15 mouse cellular contexts compared by ENCODE assay signal in the genomic region with DNA sequence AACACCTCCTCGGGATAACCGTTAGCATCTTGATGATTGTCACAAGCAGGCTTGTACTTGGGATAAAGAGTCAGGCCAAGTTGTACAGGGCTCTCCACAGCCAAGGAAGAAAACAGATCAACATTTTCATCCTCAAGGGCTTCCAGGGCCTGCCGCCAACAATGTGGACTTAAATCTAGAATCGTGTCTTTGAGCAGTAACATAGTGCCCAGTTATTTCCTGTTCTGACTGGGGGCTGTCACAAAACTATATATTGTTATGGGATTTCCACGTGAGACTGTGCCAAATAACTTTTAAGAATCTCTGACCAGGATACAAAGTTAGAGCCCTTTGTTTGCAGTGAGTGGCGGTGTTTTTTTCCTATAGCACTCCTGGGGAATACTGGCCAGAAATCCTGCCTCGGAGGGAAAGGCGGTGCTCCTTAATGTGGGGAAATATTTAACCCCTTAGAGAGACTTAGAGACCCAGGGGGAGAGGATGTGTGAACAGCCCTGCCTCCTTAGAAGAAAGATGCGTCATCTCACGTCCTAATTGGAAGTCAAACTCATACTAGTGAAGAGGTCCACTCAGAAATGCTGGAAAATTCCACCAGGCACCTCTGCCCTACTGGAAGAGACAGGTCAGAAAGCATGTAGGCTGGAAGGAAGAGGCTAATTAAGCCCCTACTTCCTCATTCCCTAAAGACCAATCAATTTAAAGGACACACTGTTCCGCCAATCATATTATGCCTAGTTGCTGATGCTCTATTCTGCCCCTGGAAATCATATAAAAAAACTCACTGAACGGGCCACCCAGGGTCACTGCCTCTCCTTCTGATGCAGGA. TPM values are rescaled to one million over a fixed set of nuclear protein-coding genes. Genes with fewer than 3 reads are reported as not detected.
DNase-seq lines count a peak whose midpoint lies in the region; ATAC-seq lines count a peak whose summit lies in the region.
"Had no signal": no experiment of that assay in that cellular context is flagged by ENCODE, and none has a peak within 500 bp of the region (broad histone marks: within the 10 kb centered on the region; RNA-seq: fewer than 3 reads in every experiment).

No protein-coding gene starts in this region.

- ATAC-seq in embryonic facial prominence, embryonic 14.5 days (ENCODE audit: low read depth), result no peak
- ATAC-seq: liver, embryonic 12.5 days had no signal

- 0 out of 2 replicates have a peak, but pooled peaks cover 5% of the 10 kb centered on the region for H3K9me3 ChIP-seq in embryonic facial prominence, embryonic 14.5 days (ENCODE audit: control insufficient read depth, low read length)
- H3K9me3 ChIP-seq: hindbrain, embryonic 13.5 days; liver, embryonic 12.5 days had no signal

- no peak overlapping the region for H3K9ac ChIP-seq in embryonic facial prominence, embryonic 14.5 days (ENCODE audit: low read depth, low read length)
- H3K9ac ChIP-seq: hindbrain, embryonic 13.5 days; liver, embryonic 12.5 days; neural tube, embryonic 12.5 days had no signal

- 39% methylated on average over 12 of the region's 12 CpGs for WGBS in embryonic facial prominence, embryonic 14.5 days

- no peak overlapping the region for H3K4me3 ChIP-seq in embryonic facial prominence, embryonic 14.5 days (ENCODE audit: low read depth, low read length)
- H3K4me3 ChIP-seq: hindbrain, embryonic 13.5 days; liver, embryonic 12.5 days; neural tube, embryonic 12.5 days had no signal

- intact Hi-C loops in heart, postnatal 36 days (cut with DNase I), result no loop called here
- intact Hi-C loops in heart, postnatal 10 days (cut with DNase I), result no loop called here

- H3K4me1 ChIP-seq in embryonic facial prominence, embryonic 14.5 days (ENCODE audit: control insufficient read depth, insufficient read depth, low read length), result no peaks in the 10 kb centered on the region; the same call in 1 of the 2 replicates
- H3K4me1 ChIP-seq: hindbrain, embryonic 13.5 days; neural tube, embryonic 12.5 days had no signal

- no peaks in the 10 kb centered on the region for H3K36me3 ChIP-seq in embryonic facial prominence, embryonic 14.5 days (ENCODE audit: control insufficient read depth, insufficient read depth, low read length)
- H3K36me3 ChIP-seq: hindbrain, embryonic 13.5 days; liver, embryonic 12.5 days; neural tube, embryonic 12.5 days had no signal

- 0 out of 2 replicates have a peak overlapping the region, but pooled peaks have one; percentile 33 for H3K27ac ChIP-seq in embryonic facial prominence, embryonic 14.5 days (replicated peaks; ENCODE audit: low read depth, low read length)
- H3K27ac ChIP-seq: hindbrain, embryonic 13.5 days; liver, embryonic 12.5 days; neural tube, embryonic 12.5 days had no signal

- H3K4me2 ChIP-seq in embryonic facial prominence, embryonic 14.5 days (ENCODE audit: low read depth, low read length), result no peak overlapping the region
- H3K4me2 ChIP-seq: hindbrain, embryonic 13.5 days; liver, embryonic 12.5 days; midbrain, embryonic 11.5 days; neural tube, embryonic 12.5 days had no signal

- H3K27me3 ChIP-seq in embryonic facial prominence, embryonic 14.5 days (replicated peaks; ENCODE audit: control insufficient read depth, insufficient read depth, low read length), result no peaks in the 10 kb centered on the region
- H3K27me3 ChIP-seq: hindbrain, embryonic 13.5 days; liver, embryonic 12.5 days; neural tube, embryonic 12.5 days had no signal

- peak; percentile 17 for DNase-seq in heart, adult 8-10 months (ENCODE audit: low spot score)
- no peak for DNase-seq in heart, postnatal 36 days
- DNase-seq in embryonic facial prominence, embryonic 14.5 days (ENCODE audit: low spot score), result peak; percentile 30
- DNase-seq in heart, postnatal 10 days, result peak; percentile 23
- peak; percentile 65 to 75 for DNase-seq in kidney, postnatal 4 days
- no peak for DNase-seq in thymus, postnatal 4 days
- DNase-seq in layer of hippocampus, postnatal 10 days (ENCODE audit: low spot score in 2 of 2), result no peak
- no peak for DNase-seq in cerebellum, adult 18-20 months
- DNase-seq: cerebellum, postnatal 36 days; layer of hippocampus, postnatal 36 days; thymus, postnatal 36 days had no signal

RNA-seq across cellular contexts. Expression of a gene that starts 55.3 kb away (rescaled TPM):
- total RNA-seq in heart, adult 8-10 months (2022), result 10 to 100 TPM; 56.1 to 62.6 (median 60.4) TPM
- total RNA-seq in heart, postnatal 36 days (2021), result 10 to 100 TPM; 59.2 to 60.7 TPM
- 149 and 152 TPM in 2 replicates for polyA plus RNA-seq in embryonic facial prominence, embryonic 14.5 days (2014; fragmentation: Nextera tagmentation; extraction: Ambion mirVana)
- 100 to 1,000 TPM in 1 of 2 experiments, 10 to 100 TPM in 1; 89.4 to 102 TPM for total RNA-seq in heart, postnatal 10 days (2021)
- total RNA-seq in layer of hippocampus, postnatal 10 days (2021), result 10 to 100 TPM; 65.5 to 75.3 TPM

Comparison
In these comparisons a context has a peak if more than half of its experiments do, and no peak if none do; other contexts are left out.
1. DNase-seq: peak in heart, adult 8-10 months (single experiment), embryonic facial prominence, embryonic 14.5 days (single experiment), heart, postnatal 10 days (2 of 2) and kidney, postnatal 4 days (2 of 2); none in heart, postnatal 36 days (0 of 2), thymus, postnatal 4 days (single experiment), layer of hippocampus, postnatal 10 days (0 of 2) and cerebellum, adult 18-20 months (0 of 2).